Mouse (Mus musculus) right cerebral cortex, postnatal 14 days (tissue): ENCODE measurements at regions not wholly inside any gene's neighbourhood (a gene's known extent, or its start where the extent isn't known, plus 50 kb on each side); places are given as distances from the start of the nearest gene placed in this dataset.
"Not testable (repeated sequence)": the region's sequence is repeated elsewhere in the genome, so short reads cannot be mapped to it uniquely, and the experiment has no call there.

Experiments used
- DNase-seq: peaks from one replicate; pipeline ENCODE4 v3.0.0; 2022

DNA sequence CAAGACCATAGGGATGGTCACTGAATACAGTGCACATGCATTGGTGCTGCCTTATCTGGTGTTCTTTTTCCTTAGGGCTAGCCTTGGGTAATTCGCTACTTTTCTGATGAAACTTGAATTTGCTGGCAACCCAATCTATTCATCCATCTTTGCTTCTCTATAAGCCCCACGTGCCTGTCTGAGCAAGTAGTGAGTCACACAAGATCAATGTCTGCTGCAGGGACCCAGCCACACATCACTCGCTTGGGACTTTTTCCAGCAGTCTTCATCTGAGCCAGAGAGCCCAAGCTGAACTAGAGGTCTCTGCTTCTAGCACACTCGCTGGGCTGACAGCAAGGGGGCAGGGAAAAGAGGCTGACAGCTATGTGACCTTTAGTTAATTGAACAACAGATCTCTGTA lies 464.3 kb upstream of the Nmur2 start:
- no peak for DNase-seq

DNA sequence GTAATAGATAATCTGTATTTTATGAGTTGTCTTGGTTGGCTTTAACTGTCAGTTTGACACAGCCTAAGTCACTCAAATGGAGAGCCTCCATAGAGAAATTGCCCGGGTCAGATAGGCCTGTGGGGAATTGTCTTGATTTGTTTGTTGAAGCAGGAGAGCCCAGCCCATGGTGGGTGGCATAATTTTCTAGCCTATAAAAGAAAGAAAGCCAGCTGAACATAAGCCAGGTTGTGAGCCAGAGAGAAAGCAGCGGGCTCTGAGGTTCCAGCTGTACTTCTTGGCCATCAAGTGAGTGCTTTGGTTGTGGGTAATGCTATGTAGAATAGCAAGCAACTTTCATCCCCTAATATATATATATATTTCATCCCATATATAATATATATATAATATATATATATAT lies 474.1 kb upstream of the Nmur2 start:
- no peak for DNase-seq

DNA sequence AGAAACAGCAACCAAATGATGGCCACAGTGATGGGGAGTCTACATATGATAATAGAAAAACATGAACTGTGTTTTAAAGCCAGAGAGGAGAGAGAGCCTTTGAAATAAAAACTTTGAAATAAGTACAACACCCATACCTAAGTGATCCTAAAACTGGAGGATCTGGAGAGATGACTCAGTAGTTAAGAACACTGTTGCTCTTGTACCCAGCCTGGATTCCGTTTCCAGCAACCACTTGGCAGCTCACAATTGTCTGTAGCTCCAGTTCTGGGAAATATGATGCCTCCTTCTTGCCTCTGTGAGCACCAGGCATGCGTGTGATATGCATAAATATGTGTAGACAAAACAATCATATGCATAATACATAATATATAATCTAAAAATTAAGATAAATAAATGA lies 477.7 kb upstream of the Nmur2 start:
- no peak for DNase-seq

DNA sequence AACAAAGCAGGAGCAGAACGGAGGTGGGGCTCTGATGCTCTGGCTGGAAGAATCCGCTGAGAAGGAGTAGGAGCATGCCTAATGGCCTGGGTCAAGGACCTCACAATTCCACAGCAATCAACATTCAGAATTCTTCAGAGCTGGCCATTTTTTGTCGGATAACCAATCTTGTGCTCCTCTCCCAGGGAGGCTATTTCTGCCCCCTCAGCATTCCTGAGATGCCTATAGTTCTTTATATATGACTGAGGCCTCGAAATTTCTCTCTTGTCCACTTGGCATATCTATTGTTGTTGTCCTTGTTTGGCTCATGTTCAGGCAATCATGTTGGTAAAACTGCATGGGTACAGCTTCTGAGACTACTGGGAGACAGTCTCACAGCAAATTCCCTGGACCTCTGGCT lies 460.5 kb upstream of the Gria1 start:
- no peak for DNase-seq

DNA sequence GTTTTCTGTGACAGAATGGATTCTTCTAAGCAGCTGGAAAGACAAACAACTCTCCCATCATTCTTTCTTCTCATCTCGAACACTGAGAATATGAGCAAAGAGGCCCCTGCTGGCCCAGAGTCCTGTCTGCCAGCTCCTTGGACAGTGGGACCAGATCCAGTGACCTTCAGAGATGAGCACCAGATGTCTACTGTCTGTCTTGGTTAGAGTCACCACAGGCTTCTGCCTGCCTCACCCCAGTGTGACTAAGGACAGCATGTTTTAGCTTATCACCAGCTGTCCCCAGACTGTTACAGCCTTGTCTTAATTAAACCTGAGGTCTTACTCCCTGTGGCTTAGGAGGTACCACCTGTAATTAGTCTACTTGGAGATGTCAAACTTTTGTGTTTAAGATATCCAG lies 454.9 kb upstream of the Gria1 start:
- DNase-seq = no peak

DNA sequence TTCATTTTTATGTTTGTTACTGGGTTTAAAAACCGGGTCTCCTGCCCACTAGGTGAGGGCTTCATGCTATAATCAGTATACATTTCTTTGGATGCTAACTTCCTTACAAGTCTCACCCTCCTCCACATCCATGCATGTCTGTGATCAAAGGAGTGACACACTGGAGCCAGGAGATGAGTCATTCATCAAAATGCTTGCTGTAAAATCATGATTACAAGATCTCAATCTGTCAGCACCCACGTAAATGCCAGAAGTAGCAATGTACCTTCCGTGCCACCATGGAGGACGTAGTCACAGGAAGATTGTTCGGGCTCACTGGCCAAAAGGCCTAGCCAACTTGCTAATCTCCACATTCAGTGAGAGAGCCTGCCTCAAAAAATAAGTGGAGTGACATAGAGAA lies 431.2 kb upstream of the Gria1 start:
- DNase-seq = no peak

DNA sequence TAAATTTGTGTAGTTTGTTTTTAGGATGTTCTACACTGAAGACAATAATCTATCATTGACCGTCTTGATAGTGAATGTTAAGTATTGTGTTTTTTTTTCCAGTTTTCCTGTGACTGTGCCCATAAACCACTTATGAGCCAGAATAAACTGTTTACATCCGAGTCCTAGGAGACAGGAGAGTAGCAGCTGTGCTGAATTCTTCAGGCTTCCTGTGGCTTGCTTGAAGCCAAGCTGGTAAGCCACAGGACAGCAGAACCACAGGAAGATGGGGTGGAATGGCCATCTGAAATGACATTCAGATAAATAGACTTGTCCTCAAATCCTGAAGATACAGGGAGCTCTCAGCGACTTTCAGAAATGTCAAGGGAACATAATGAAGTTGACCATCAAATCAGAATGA lies 428.1 kb upstream of the Gria1 start:
- no peak for DNase-seq

DNA sequence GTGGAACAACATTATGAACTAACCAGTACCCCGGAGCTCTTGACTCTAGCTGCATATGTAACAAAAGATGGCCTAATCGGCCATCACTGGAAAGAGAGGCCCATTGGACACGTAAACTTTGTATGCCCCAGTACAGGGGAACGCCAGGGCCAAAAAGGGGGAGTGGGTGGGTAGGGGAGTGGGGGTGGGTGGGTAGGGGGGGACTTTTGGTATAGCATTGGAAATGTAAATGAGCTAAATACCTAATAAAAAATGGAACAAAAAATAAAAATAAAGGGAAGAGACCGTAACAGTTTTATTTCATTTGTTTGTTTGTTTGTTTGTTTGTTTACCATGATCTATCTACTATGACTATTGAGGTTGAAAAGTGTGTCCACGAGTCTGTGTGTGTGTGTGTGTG lies 417.8 kb upstream of the Gria1 start:
- not testable (repeated sequence) for DNase-seq

DNA sequence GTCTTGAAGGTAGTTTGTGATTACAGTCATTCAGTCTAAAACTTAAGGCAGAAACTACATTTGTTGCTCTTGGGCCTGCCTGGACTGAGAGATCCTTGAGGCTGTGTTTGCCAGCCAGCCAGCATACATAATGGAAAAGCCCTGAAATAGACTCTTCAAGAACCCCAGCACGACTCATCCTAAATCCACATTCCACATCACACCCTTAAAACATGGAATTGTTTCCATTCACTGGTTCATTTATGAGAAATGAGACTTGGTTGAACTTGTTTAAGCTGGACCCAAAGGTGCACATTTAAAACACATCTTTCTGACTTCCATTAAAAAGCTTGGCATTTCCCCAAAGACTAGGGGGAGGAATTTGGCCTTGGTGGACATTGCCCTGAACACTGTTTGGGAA lies 407.4 kb upstream of the Gria1 start:
- no peak for DNase-seq

DNA sequence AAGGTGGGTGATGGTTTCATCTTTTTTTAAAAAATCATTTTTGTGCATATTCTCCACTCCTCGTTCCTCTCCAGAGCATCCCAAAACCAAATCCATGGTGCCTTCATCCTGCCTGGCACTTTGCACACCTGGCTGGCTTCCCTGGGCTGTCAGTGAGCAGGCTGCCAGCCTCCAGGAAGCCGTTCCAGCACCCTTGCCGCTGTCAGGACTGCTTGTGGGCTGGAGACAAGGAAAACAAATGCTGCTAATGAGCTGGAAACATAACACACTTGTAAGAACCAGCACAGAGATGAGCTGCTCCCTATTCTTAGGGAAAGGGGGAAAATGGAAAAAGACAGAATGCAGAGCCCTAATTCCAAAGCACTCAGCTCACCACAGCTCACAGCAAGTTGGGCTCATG lies 383.5 kb upstream of the Gria1 start:
- DNase-seq = peak; percentile 21

DNA sequence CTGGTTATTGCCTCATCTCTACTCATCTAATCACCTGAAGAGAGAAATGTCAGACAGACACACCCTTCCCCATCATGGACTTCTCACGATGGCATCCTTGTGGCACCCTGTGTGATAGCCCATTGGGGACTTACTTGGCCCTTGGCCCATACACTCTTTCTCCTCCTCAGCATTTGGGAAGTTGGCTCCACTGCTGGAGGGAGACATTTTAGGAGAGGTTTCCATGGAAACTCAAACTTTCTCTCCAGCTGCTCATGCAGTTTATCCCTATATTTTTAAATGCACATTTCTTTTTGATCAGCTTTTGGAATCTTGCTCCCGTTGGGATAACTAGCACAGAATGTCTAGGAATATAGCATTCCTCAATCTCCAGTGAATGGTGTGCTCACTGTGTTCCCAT lies 377.7 kb upstream of the Gria1 start:
- DNase-seq = no peak

DNA sequence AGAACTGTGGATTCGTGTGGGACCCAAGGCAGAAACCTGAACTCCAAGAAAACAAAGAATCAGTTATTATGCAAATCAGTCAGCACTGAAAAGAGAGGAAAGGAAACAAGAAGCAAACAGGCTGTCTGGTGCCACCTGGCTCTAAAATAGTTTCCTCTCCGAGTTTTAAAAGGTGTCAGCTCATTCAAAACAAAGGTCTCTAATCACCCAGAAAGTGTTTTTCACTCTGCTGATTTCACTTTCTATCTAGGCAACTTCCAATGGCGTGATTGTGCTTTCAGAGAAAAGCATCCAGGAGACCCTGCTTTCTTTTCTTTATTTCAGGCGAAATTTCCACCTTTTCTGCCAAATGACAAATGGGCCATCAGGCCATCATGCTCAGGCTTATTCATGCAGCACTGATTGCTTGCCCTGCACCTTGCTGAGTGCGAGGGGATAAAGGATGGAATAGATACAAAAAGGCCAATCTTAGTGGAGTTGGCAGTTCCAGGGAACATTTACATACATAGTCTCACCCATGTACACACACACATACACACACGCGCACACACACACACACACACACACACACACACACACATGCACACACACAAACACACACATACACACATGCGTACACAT lies 374.5 kb upstream of the Gria1 start:
- DNase-seq = no peak

DNA sequence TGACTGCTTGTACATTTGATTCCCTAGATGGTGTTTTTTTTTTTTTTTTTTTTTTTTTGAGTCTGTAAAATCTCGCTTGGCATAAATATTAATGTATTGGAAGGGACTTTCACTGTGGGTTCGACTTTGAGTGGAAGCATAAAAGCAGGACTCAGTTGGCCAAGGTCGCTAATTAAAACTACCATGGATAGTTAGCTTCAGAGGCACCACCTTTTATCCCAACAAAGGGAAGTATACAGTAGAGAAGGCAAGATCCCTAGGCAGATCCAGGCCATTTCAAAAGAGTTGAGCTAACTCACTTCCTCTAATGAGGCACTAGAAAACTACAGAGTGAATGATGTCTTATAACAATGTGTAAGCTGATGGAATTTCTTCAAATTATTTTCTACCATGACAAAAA lies 369.5 kb upstream of the Gria1 start:
- no peak for DNase-seq
